Mouse (Mus musculus): Measurements from ENCODE around the gene Plekho1.
"Not testable (repeated sequence)": the region's sequence is repeated elsewhere in the genome, so short reads cannot be mapped to it uniquely, and the experiment has no call there.

Gene Plekho1

GRCm38 (mm10) chr3:95995802-95996428, at the start of gene Plekho1:
Gene Plekho1, minus strand, starts transcription at chr3:95996001.
- DNase-seq (ENCODE audit: low spot score in 2 of 2) = peak; percentile 75 to 78

- DNase-seq (ENCODE audit: low spot score in 2 of 2) = not testable (repeated sequence)
These were observed 48.8 kb upstream of the Plekho1 start for GRCm38 (mm10) chr3:96044559-96044958.

DNA sequence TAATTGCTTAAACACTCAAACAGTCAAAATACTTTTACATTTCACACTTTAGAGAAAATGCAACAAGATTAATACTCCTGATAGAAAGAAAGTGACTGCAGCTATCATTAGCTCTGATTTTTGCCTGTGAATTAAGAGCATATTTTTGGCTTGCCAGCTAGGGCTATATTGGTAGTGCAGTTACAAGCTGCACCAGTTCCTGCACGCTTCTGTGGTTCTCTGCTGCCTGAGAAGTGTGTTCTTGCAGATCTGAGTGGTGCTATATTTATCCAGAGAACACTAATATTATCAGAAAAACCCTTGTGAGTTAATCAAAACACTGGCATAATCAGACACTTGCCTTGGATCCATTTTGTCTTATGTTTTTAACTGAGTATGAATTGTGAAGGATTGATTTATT, 47.3 kb upstream of the Plekho1 start:
- DNase-seq (ENCODE audit: low spot score in 2 of 2) = no peak

DNA sequence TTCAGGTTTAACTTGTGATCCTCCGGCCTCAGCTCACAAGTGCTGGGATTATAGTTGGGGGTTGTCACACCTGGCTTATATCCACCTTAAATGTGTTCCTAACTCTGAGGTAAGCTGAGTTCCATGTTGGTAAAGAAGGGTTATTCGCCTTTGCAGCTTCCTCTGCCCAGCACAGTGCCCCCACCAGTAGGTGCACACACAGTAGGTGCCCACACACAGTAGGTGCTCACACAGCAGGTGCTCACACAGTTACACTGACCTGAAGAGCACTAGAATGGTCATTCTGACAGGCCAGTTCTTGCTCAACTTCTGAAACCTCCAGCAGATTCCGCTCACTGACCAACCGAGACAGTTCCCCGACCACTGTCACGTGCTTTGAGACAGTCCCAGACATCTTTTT, 45.3 kb upstream of the Plekho1 start:
- DNase-seq (ENCODE audit: low spot score in 2 of 2) = no peak

- no peak for DNase-seq (ENCODE audit: low spot score in 2 of 2)
These were observed 44.8 kb upstream of the Plekho1 start for GRCm38 (mm10) chr3:96040663-96041006.

DNA sequence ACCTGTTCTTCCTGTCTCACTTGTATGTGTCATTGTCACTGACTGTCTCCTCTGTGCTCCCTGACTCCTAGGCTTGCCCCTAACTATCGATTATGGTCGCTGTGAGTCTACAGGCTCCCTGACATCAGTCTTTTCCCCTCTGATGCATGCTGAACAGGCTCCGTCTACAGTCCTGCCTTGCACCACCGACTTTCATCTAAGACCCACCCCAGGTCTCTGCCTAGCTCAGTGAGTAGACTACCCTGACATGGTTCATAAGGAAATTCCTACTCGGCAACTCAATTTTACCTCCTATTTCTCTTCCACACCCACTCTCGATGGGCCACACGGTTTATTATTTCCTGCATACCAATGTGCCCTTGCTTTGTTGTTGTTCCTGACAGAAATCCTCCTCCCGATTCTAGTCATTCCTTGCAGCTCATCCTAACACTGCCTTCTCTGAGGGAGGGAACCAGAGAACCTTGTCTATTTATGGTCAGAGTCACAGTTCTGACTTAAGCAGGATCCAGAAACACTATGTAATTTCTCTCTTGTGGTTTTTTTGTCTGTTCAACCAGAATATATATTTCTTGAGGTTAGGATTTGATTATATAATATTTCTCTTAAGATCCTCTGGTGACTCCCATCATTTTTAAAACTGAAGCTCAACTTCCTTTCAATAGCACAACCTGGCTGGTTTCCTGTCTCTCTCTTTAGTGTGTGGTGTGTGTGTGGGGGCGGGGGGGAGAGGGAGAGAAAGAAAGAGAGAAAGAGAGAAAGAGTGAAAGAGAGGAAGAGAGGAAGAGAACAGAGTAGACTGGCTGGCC, 44.3 kb upstream of the Plekho1 start:
- no peak for DNase-seq (ENCODE audit: low spot score in 2 of 2)

DNA sequence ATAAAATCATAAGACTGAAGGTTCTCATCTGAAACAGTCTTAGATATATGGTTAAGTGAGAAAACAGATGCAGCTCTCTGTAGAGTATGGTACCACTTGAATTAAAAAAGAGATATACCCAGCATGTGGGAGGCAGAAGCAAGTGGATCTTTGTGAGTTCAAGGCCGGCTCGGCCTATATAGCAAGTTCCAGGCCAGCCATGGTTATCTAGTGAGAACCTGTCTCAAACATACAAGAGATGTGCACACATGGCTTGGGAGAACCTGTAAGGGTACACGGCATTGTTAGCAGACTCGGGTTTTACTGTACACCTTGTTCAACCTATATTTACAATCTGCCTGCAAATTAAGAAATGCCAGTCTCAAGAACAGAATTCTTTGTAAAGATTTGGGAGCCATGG, 43.0 kb upstream of the Plekho1 start:
- DNase-seq (ENCODE audit: low spot score in 2 of 2) = no peak

DNA sequence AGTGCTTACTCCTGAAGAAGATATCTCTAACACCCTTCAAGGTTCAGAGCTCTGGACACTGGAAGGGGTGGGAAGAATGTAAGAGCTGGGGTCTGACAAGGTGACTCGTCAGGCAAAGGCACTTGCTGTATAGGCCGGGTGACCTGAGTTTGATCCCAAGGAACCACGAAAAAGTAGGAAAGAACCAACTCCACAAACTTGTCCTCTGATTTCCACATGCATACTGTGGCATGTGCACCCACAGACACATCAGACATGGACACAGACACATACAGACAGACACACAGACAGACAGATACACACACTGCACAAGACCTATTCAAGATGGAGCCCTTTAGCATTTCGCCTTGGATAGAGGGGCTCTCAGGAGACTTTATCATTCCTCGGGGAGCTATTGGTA, 42.4 kb upstream of the Plekho1 start:
- no peak for DNase-seq (ENCODE audit: low spot score in 2 of 2)

- no peak for DNase-seq (ENCODE audit: low spot score in 2 of 2)
These were observed 41.0 kb upstream of the Plekho1 start for GRCm38 (mm10) chr3:96036796-96037195.

GRCm38 (mm10) chr3:96033046-96033445, 37.2 kb upstream of the Plekho1 start:
- no peak for DNase-seq (ENCODE audit: low spot score in 2 of 2)

DNA sequence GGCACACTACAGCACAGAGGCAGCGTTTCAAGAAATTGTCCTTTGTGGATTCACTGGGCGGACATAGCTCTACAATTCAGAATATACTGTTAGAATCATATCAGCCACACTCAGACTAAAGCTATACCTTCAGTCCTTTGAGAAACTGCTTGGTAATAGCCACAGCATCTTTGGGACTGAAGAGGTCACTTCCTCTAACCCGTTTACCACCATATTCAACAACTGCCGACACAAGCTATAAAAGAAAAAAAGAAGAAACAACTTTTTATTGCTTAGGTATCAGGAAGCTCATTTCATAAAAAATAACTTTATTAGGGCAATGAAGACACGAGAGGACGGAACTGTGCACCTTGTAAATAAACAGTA, 36.8 kb upstream of the Plekho1 start:
- no peak for DNase-seq (ENCODE audit: low spot score in 2 of 2)

DNA sequence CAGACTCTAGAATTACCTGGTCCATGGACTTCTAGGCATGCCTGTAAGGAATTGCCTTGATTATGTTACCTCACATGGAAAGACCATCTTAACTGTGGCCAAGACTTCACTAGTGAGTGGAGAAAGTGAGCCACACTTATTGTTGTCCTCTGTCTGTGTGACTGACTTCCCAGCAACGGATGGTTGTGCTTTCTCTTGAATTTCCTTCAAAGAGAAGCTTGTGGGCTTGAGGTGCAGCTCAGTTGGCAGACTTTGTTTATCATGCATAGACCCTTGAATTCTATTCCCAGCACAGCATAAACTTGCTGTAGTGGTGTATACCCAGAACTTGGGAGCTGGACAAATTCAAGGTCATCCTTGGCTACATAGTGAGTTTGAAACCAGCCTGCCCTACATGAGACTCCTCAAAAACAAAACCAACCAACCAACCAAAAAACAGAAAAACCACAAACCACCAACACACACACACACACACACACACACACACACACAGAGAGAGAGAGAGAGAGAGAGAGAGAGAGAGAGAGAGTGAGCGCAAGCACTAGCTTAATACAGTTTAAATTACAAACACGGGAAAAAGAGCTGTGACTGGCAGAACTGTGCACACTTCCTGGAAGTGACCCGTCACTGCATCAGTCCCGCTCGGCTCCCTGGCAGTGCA, 36.3 kb upstream of the Plekho1 start:
- DNase-seq (ENCODE audit: low spot score in 2 of 2) = peak; percentile 62 to 63

DNA sequence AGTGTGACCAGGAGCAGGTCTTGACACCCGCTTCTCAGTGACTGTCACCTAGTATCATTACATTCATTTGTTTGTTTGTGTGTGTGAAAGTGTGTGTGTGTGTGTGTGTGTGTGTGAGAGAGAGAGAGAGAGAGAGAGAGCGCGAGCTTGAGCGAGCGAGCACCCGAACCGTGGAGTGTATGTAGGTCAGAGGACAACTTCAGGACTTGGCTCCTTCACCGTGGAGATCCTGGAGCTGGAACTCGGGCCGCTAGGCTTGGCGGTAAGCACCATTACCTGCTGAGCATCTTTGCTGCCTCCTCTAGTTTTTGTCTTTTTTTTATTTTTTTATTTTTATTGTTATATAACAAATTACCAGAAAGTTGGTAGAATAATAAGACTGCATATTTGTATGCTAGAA, 34.0 kb upstream of the Plekho1 start:
- DNase-seq (ENCODE audit: low spot score in 2 of 2) = no peak

DNA sequence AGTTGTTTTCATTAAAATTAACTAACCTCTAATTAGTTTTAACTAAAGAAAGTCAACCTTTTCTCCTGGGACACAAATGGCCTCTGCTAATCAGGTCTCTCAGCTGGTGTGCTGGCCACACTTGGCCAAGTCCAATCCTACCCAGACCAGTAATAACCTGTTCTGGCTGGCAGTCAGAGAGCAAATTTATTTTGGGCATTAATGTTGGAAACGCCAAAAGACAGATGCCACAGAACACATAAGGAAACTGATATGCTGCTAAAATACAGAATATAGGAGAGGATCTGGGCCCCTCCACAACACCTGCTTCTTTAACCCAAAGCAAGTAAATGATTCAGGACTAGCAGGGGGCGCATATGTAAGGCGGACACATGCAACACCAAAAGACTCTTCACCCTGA, 33.5 kb upstream of the Plekho1 start:
- DNase-seq (ENCODE audit: low spot score in 2 of 2) = no peak

DNA sequence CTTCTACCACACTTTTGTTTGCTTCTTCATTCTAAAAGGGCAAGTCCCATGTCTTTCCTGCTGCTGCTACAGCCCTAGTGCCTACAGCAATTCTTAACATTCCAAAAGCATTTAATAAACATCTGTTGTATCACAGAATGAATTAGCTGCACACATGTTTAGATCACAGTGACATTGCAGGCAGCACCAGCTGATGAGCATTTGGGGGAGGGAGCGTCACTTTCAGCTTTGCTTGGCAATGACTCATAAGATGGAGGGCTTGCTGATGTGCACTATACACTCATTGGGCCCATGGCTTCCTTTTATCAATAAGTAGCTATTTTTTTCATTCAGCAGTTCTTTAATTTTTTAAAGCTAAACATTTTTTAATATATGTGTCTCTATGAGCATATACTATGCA, 32.1 kb upstream of the Plekho1 start:
- DNase-seq (ENCODE audit: low spot score in 2 of 2) = no peak

GRCm38 (mm10) chr3:96027145-96027544, 31.3 kb upstream of the Plekho1 start:
- peak in 1 of 2 experiments; percentile 26 for DNase-seq (ENCODE audit: low spot score in 2 of 2)

- DNase-seq (ENCODE audit: low spot score in 2 of 2) = no peak
These were observed 25.8 kb upstream of the Plekho1 start for GRCm38 (mm10) chr3:96021421-96022128.

DNA sequence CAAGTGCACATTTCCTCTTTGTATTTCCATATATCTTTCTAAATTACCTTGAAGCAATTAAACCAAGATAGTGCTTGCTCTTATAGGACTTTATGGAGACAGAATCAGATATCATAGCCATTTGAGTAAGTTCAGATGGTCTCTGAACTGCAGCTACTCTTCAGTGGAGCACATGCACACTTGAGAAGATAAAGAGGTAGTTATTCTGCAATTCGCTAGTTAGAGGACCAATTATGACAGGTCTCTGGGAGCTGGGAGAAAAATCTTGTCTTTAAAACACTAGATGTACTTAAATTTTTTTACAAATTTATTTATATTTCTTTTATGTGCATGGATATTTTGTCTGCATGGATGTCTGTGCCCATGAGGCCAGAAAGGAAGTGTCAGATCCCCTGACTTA, 24.9 kb upstream of the Plekho1 start:
- DNase-seq (ENCODE audit: low spot score in 2 of 2) = no peak

- no peak for DNase-seq (ENCODE audit: low spot score in 2 of 2)
These were observed 21.7 kb upstream of the Plekho1 start for GRCm38 (mm10) chr3:96017461-96017860.

DNA sequence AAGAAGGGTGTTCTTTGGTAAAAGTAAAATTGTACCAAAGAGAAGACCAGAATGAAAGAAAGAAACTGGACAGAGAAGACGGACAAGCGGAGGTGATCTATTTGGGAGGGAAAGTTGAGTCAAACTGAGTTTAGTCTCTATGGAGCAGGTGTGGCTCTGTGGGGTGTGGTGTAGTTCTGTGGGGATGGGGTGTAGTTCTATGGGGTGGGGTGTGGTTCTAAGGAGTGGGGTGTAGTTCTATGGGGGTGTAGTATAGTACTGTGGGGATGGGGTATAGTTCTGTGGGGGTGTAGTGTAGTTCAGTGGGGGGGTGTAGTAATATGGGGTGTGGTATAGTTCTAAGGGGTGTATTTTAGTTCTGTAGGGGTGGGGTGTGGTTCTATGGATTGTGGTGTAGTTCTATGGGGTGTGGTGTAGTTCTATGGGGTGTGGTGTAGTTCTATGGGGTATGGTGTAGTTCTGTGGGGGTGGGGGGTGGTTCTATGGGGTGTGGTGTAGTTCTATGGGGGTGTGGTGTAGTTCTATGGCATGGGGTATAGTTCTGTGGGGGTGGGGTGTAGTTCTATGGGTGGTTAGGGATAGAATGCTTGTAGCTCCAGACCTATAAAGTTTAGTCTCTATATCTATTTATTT, 20.6 kb upstream of the Plekho1 start:
- no peak for DNase-seq (ENCODE audit: low spot score in 2 of 2)

DNA sequence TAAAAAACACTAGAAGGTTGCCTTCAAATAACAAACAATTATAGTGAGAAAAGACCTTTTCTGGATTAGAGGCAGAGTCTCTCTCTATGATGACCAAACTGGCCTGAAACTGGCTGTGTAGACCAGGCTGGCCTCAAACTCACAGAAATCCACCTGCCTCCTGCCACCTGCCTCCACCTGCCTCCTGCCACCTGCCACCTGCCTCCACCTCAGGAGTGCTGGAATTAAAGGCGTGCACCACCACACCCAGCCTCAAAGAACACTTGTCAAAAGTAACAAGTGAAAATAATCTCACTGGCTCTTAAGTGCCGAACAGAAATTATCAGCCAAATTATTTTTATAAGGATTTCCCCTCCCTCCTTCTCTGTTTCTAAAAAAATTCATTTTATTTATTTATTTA, 19.9 kb upstream of the Plekho1 start:
- no peak for DNase-seq (ENCODE audit: low spot score in 2 of 2)

- DNase-seq (ENCODE audit: low spot score in 2 of 2) = no peak
These were observed 17.0 kb upstream of the Plekho1 start for GRCm38 (mm10) chr3:96012805-96013204.
